Mouse (Mus musculus): Measurements from ENCODE around the gene Ppp1r12a. TPM values are rescaled to one million over a fixed set of nuclear protein-coding genes. Genes with fewer than 3 reads are reported as not detected.
"Not testable (repeated sequence)": the region's sequence is repeated elsewhere in the genome, so short reads cannot be mapped to it uniquely, and the experiment has no call there.

Ppp1r12a gene
- polyA plus RNA-seq, 1 experiment: 18.5 TPM

- H3K4me3 ChIP-seq: no peak overlapping the region
- no peaks in the 10 kb centered on the region for H3K79me2 ChIP-seq (ENCODE audit: control insufficient read depth, insufficient read depth)
- no peak overlapping the region for H3ac ChIP-seq (ENCODE audit: control insufficient read depth, insufficient read length)
- no peak overlapping the region for H3K4me2 ChIP-seq (ENCODE audit: low read depth)
- no peaks in the 10 kb centered on the region for H3K27me3 ChIP-seq (ENCODE audit: control insufficient read depth, insufficient read depth, insufficient read length)
- TF ChIP-seq USF1 (IDR thresholded peaks at IDR 0.05; ENCODE audit: low read depth) (no peak), REST (IDR thresholded peaks at IDR 0.05; ENCODE audit: insufficient read depth, insufficient read length) (no peak)
- peaks cover 77% of the 10 kb centered on the region for H3K36me3 ChIP-seq (ENCODE audit: control insufficient read depth, insufficient read depth)
These were observed 115.2 kb downstream of the Ppp1r12a start for GRCm38 (mm10) chr10:108277198-108277597.

- not testable (repeated sequence) for H3K4me2 ChIP-seq (ENCODE audit: low read depth); H3K4me3 ChIP-seq; H3ac ChIP-seq (ENCODE audit: control insufficient read depth, insufficient read length); H3K27me3 ChIP-seq (ENCODE audit: control insufficient read depth, insufficient read depth, insufficient read length); H3K79me2 ChIP-seq (ENCODE audit: control insufficient read depth, insufficient read depth)
- H3K36me3 ChIP-seq (ENCODE audit: control insufficient read depth, insufficient read depth): peaks cover 43% of the 10 kb centered on the region
These were observed 119.1 kb downstream of the Ppp1r12a start for GRCm38 (mm10) chr10:108281099-108281498.

- no peak for TF ChIP-seq TCF12 (IDR thresholded peaks at IDR 0.05; ENCODE audit: insufficient read depth, poor library complexity, severe bottlenecking)
- TF ChIP-seq POLR2AphosphoS2 (IDR thresholded peaks at IDR 0.05; ENCODE audit: insufficient read length, low read depth): no peak
- no peak for TF ChIP-seq MAX (IDR thresholded peaks at IDR 0.05; ENCODE audit: low read depth)
- TF ChIP-seq MYOG (IDR thresholded peaks at IDR 0.05; ENCODE audit: control insufficient read depth in 1 of 3, insufficient read depth in 1 of 3, insufficient read length in 2 of 3, low read depth in 2 of 3): no peak
- no peak for TF ChIP-seq MYOD1 (IDR thresholded peaks at IDR 0.05; ENCODE audit: control insufficient read depth in 1 of 3, insufficient read length in 2 of 3, low read depth in 2 of 3)
- no peak for TF ChIP-seq SRF (IDR thresholded peaks at IDR 0.05; ENCODE audit: control insufficient read depth, insufficient read length, low read depth)
- TF ChIP-seq TCF3 (IDR thresholded peaks at IDR 0.05; ENCODE audit: insufficient read length, low read depth): no peak
- TF ChIP-seq E2F4 (IDR thresholded peaks at IDR 0.05; ENCODE audit: insufficient read depth): no peak
- no peak for TF ChIP-seq POLR2A (IDR thresholded peaks at IDR 0.05; ENCODE audit: insufficient read length, low read depth)
- TF ChIP-seq REST (IDR thresholded peaks at IDR 0.05; ENCODE audit: insufficient read depth, insufficient read length): no peak
- TF ChIP-seq CEBPB (IDR thresholded peaks at IDR 0.05; ENCODE audit: insufficient read depth, poor library complexity, severe bottlenecking): no peak
- TF ChIP-seq USF1 (IDR thresholded peaks at IDR 0.05; ENCODE audit: low read depth): no peak
- H3K79me2 ChIP-seq (ENCODE audit: control insufficient read depth, insufficient read depth): no peaks in the 10 kb centered on the region
- no peak overlapping the region for H3K4me2 ChIP-seq (ENCODE audit: low read depth)
- H3K4me3 ChIP-seq: no peak overlapping the region
- H3K27me3 ChIP-seq (ENCODE audit: control insufficient read depth, insufficient read depth, insufficient read length): no peaks in the 10 kb centered on the region
- peaks cover 34% of the 10 kb centered on the region for H3K36me3 ChIP-seq (ENCODE audit: control insufficient read depth, insufficient read depth)
- no peak overlapping the region for H3ac ChIP-seq (ENCODE audit: control insufficient read depth, insufficient read length)
These were observed 120.4 kb downstream of the Ppp1r12a start for GRCm38 (mm10) chr10:108282351-108282750.

- Histone ChIP-seq H3K36me3 (ENCODE audit: control insufficient read depth, insufficient read depth) (peaks cover 23% of the 10 kb centered on the region), H3K27me3 (ENCODE audit: control insufficient read depth, insufficient read depth, insufficient read length) (no peaks in the 10 kb centered on the region), H3ac (ENCODE audit: control insufficient read depth, insufficient read length) (no peak overlapping the region), H3K4me2 (ENCODE audit: low read depth) (no peak overlapping the region), H3K79me2 (ENCODE audit: control insufficient read depth, insufficient read depth) (no peaks in the 10 kb centered on the region), H3K4me3 (no peak overlapping the region)
- no peak for TF ChIP-seq TCF12 (IDR thresholded peaks at IDR 0.05; ENCODE audit: insufficient read depth, poor library complexity, severe bottlenecking)
- no peak for TF ChIP-seq POLR2A (IDR thresholded peaks at IDR 0.05; ENCODE audit: insufficient read length, low read depth)
- TF ChIP-seq REST (IDR thresholded peaks at IDR 0.05; ENCODE audit: insufficient read depth, insufficient read length): no peak
- no peak for TF ChIP-seq USF1 (IDR thresholded peaks at IDR 0.05; ENCODE audit: low read depth)
- TF ChIP-seq TCF3 (IDR thresholded peaks at IDR 0.05; ENCODE audit: insufficient read length, low read depth): no peak
- TF ChIP-seq MYOG (IDR thresholded peaks at IDR 0.05; ENCODE audit: control insufficient read depth in 1 of 3, insufficient read depth in 1 of 3, insufficient read length in 2 of 3, low read depth in 2 of 3): no peak
- TF ChIP-seq CEBPB (IDR thresholded peaks at IDR 0.05; ENCODE audit: insufficient read depth, poor library complexity, severe bottlenecking): no peak
- no peak for TF ChIP-seq MYOD1 (IDR thresholded peaks at IDR 0.05; ENCODE audit: control insufficient read depth in 1 of 3, insufficient read length in 2 of 3, low read depth in 2 of 3)
- no peak for TF ChIP-seq SRF (IDR thresholded peaks at IDR 0.05; ENCODE audit: control insufficient read depth, insufficient read length, low read depth)
- TF ChIP-seq MAX (IDR thresholded peaks at IDR 0.05; ENCODE audit: low read depth): no peak
- TF ChIP-seq POLR2AphosphoS2 (IDR thresholded peaks at IDR 0.05; ENCODE audit: insufficient read length, low read depth): no peak
- TF ChIP-seq E2F4 (IDR thresholded peaks at IDR 0.05; ENCODE audit: insufficient read depth): no peak
These were observed 121.4 kb downstream of the Ppp1r12a start for GRCm38 (mm10) chr10:108283418-108283817.

GRCm38 (mm10) chr10:108283837-108284236, 121.8 kb downstream of the Ppp1r12a start:
- no peak overlapping the region for H3ac ChIP-seq (ENCODE audit: control insufficient read depth, insufficient read length)
- H3K79me2 ChIP-seq (ENCODE audit: control insufficient read depth, insufficient read depth): no peaks in the 10 kb centered on the region
- H3K36me3 ChIP-seq (ENCODE audit: control insufficient read depth, insufficient read depth): peaks cover 23% of the 10 kb centered on the region
- no peak overlapping the region for H3K4me2 ChIP-seq (ENCODE audit: low read depth)
- TF ChIP-seq TCF12 (IDR thresholded peaks at IDR 0.05; ENCODE audit: insufficient read depth, poor library complexity, severe bottlenecking) (no peak), POLR2A (IDR thresholded peaks at IDR 0.05; ENCODE audit: insufficient read length, low read depth) (no peak), MAX (IDR thresholded peaks at IDR 0.05; ENCODE audit: low read depth) (no peak), REST (IDR thresholded peaks at IDR 0.05; ENCODE audit: insufficient read depth, insufficient read length) (no peak), CEBPB (IDR thresholded peaks at IDR 0.05; ENCODE audit: insufficient read depth, poor library complexity, severe bottlenecking) (no peak), USF1 (IDR thresholded peaks at IDR 0.05; ENCODE audit: low read depth) (no peak), SRF (IDR thresholded peaks at IDR 0.05; ENCODE audit: control insufficient read depth, insufficient read length, low read depth) (no peak), TCF3 (IDR thresholded peaks at IDR 0.05; ENCODE audit: insufficient read length, low read depth) (no peak), MYOD1 (IDR thresholded peaks at IDR 0.05; ENCODE audit: control insufficient read depth in 1 of 3, insufficient read length in 2 of 3, low read depth in 2 of 3) (no peak), E2F4 (IDR thresholded peaks at IDR 0.05; ENCODE audit: insufficient read depth) (no peak), MYOG (IDR thresholded peaks at IDR 0.05; ENCODE audit: control insufficient read depth in 1 of 3, insufficient read depth in 1 of 3, insufficient read length in 2 of 3, low read depth in 2 of 3) (no peak)
- no peak overlapping the region for H3K4me3 ChIP-seq
- H3K27me3 ChIP-seq (ENCODE audit: control insufficient read depth, insufficient read depth, insufficient read length): no peaks in the 10 kb centered on the region

Measured in myocyte (in vitro differentiated cells).